Mouse (Mus musculus): ENCODE data around the gene Acot3.
"Not testable (repeated sequence)": the region's sequence is repeated elsewhere in the genome, so short reads cannot be mapped to it uniquely, and the experiment has no call there.

Acot3 gene

GRCm38 (mm10) chr12:84044045-84044444 lies 7.9 kb upstream of the Acot3 start:
- no peak for DNase-seq (ENCODE audit: low read depth)

- no peak for DNase-seq (ENCODE audit: low read depth)
Measured at GRCm38 (mm10) chr12:84046906-84047305, 5.0 kb upstream of the Acot3 start.

GRCm38 (mm10) chr12:84050744-84051143 lies 1.2 kb upstream of the Acot3 start:
- DNase-seq (ENCODE audit: low read depth): not testable (repeated sequence)

- no peak for DNase-seq (ENCODE audit: low read depth)
Measured at GRCm38 (mm10) chr12:84052609-84053008, 665 bp downstream of the Acot3 start.

- DNase-seq (ENCODE audit: low read depth): no peak
Measured at GRCm38 (mm10) chr12:84053173-84053572, 1.2 kb downstream of the Acot3 start.

GRCm38 (mm10) chr12:84053679-84054391 lies 1.9 kb downstream of the Acot3 start:
- no peak for DNase-seq (ENCODE audit: low read depth)

- DNase-seq (ENCODE audit: low read depth): no peak
Measured at GRCm38 (mm10) chr12:84060946-84061345, 9.0 kb downstream of the Acot3 start.

GRCm38 (mm10) chr12:84062336-84062735 lies 10.4 kb downstream of the Acot3 start:
- no peak for DNase-seq (ENCODE audit: low read depth)

GRCm38 (mm10) chr12:84063228-84063627 lies 11.3 kb downstream of the Acot3 start:
- no peak for DNase-seq (ENCODE audit: low read depth)

GRCm38 (mm10) chr12:84063833-84064232 lies 11.9 kb downstream of the Acot3 start:
- no peak for DNase-seq (ENCODE audit: low read depth)

- no peak for DNase-seq (ENCODE audit: low read depth)
Measured at GRCm38 (mm10) chr12:84064621-84065020, 12.7 kb downstream of the Acot3 start.

- DNase-seq (ENCODE audit: low read depth): no peak
Measured at GRCm38 (mm10) chr12:84067752-84068151, 15.8 kb downstream of the Acot3 start.

- no peak for DNase-seq (ENCODE audit: low read depth)
Measured at GRCm38 (mm10) chr12:84068296-84068695, 16.4 kb downstream of the Acot3 start.

GRCm38 (mm10) chr12:84068986-84069385 lies 17.0 kb downstream of the Acot3 start, which contains the start of gene Acot5:
Gene Acot5, plus strand, starts transcription at chr12:84069325.
- no peak for DNase-seq (ENCODE audit: low read depth)

- not testable (repeated sequence) for DNase-seq (ENCODE audit: low read depth)
Measured at GRCm38 (mm10) chr12:84069582-84069981, 17.6 kb downstream of the Acot3 start.

GRCm38 (mm10) chr12:84071696-84072095 lies 19.8 kb downstream of the Acot3 start:
- DNase-seq (ENCODE audit: low read depth): no peak

GRCm38 (mm10) chr12:84077371-84077990 lies 25.5 kb downstream of the Acot3 start:
- DNase-seq (ENCODE audit: low read depth): no peak

- no peak for DNase-seq (ENCODE audit: low read depth)
Measured at GRCm38 (mm10) chr12:84083842-84084241, 31.9 kb downstream of the Acot3 start.

- no peak for DNase-seq (ENCODE audit: low read depth)
Measured at GRCm38 (mm10) chr12:84084581-84084980, 32.6 kb downstream of the Acot3 start.

- not testable (repeated sequence) for DNase-seq (ENCODE audit: low read depth)
Measured at GRCm38 (mm10) chr12:84094666-84095065, 42.7 kb downstream of the Acot3 start.

- DNase-seq (ENCODE audit: low read depth): no peak
Measured at GRCm38 (mm10) chr12:84099605-84100004, 47.7 kb downstream of the Acot3 start.

GRCm38 (mm10) chr12:84100071-84100470 lies 48.1 kb downstream of the Acot3 start:
- DNase-seq (ENCODE audit: low read depth): no peak

GRCm38 (mm10) chr12:84100604-84101492 lies 48.9 kb downstream of the Acot3 start, which contains the start of gene Acot6:
Gene Acot6, plus strand, starts transcription at chr12:84100654.
- DNase-seq (ENCODE audit: low read depth): peak; percentile 20

Data from fibroblast of lung, adult 2 months (primary cell).